Mouse (Mus musculus) B cell, adult 62 days (primary cell): ENCODE results near the gene Amtn. TPM values are rescaled to one million over a fixed set of nuclear protein-coding genes. Genes with fewer than 3 reads are reported as not detected.

Source experiments
- total RNA-seq: library from RNA; stranded (reverse); gene quantifications from 4 replicates; pipeline ENCODE4 v1.2.4, GENCODE M21; 2023

The Amtn gene
- total RNA-seq = not detected in 4 replicates

DNA sequence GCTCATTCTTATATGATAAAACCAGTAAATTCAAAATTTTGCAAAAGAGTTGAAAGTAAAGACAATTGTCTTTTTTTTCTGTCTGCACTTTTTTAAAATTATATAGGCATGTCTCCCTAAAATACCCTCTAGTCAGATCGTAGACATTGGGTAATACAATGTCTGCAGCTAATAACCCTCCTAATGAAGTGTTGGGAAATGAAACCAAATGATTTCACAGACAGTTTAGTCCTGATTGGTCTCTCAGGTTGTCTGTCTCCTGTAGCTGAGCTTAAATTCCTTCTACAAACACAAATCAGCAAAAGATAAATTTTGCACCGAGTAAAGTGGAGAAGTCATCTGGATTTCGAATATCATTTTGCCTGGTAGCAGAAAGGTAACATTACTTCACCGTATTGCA, at the start of gene Amtn:
Gene Amtn, plus strand, starts transcription at position 301 of the 400 bp plus-strand sequence.

Other genes with a start within 250 kb of the Amtn start
- gene Gm11115, start 222.0 kb upstream of the Amtn start, total RNA-seq = not detected in 4 replicates
- not detected in 4 replicates for gene Gm7714, start 107.2 kb upstream of the Amtn start, total RNA-seq
- gene Prol1, start 58.8 kb upstream of the Amtn start, total RNA-seq = not detected in 4 replicates
- not detected in 4 replicates for gene Ambn, start 79.9 kb downstream of the Amtn start, total RNA-seq
- gene Enam, start 111.9 kb downstream of the Amtn start, total RNA-seq = not detected in 4 replicates
- 97.9 to 166 TPM (median 146 TPM) in 4 replicates for gene Jchain, start 151.8 kb downstream of the Amtn start, total RNA-seq
- gene Utp3, start 178.4 kb downstream of the Amtn start, total RNA-seq = 29.8 to 34.8 TPM (median 32.4 TPM) in 4 replicates
- gene Rufy3, start 188.9 kb downstream of the Amtn start, total RNA-seq = 32.2 to 38.8 TPM (median 33.6 TPM) in 4 replicates